Mouse (Mus musculus) intestine, postnatal 0 days (tissue): Measurements from ENCODE around the gene Zfp366. TPM values are rescaled to one million over a fixed set of nuclear protein-coding genes. Genes with fewer than 3 reads are reported as not detected.
A peak's percentile ranks its signal among the peaks of the same experiment; 100 is the strongest.

Experiments used
- ATAC-seq: fragments of 200-750 bp; cut with Nextera tagmentation; 2 replicates; pipeline ENCODE4 v1.8.0; 2017; ENCODE audit warnings: mild to moderate bottlenecking, moderate TSS enrichment, moderate library complexity
- H3K27ac ChIP-seq: fragments of 300-500 bp; sonication (generic); 2 replicates; pipeline ENCODE4 v1.5.1; 2014; ENCODE audit warnings: mild to moderate bottlenecking, low read depth, low read length, moderate library complexity
- H3K27me3 ChIP-seq: fragments of 300-500 bp; sonication (generic); replicated peaks from 2 replicates; pipeline ENCODE4 v1.6.1; 2014; ENCODE audit warnings: low read length, mixed read lengths; ENCODE audit not compliant: control insufficient read depth, insufficient read depth
- H3K36me3 ChIP-seq: fragments of 300-500 bp; sonication (generic); 2 replicates; pipeline ENCODE4 v1.6.1; 2014; ENCODE audit warnings: mild to moderate bottlenecking, moderate library complexity; ENCODE audit not compliant: control insufficient read depth, insufficient read depth
- H3K4me1 ChIP-seq: fragments of 300-500 bp; sonication (generic); replicated peaks from 2 replicates; pipeline ENCODE4 v1.6.1; 2014; ENCODE audit warnings: antibody characterized with exemption, low read length, mixed read lengths; ENCODE audit not compliant: control insufficient read depth, insufficient read depth
- H3K4me2 ChIP-seq: fragments of 300-500 bp; sonication (generic); replicated peaks from 2 replicates; pipeline ENCODE4 v1.6.1; 2014; ENCODE audit warnings: low read depth, mild to moderate bottlenecking, moderate library complexity
- H3K4me3 ChIP-seq: fragments of 300-500 bp; sonication (generic); 2 replicates; pipeline ENCODE4 v1.5.1; 2014; ENCODE audit warnings: low read depth, low read length
- H3K9ac ChIP-seq: fragments of 300-500 bp; sonication (generic); 2 replicates; pipeline ENCODE4 v1.6.1; 2014; ENCODE audit warnings: mild to moderate bottlenecking, low read depth, low read length
- H3K9me3 ChIP-seq: fragments of 300-500 bp; sonication (generic); 2 replicates; pipeline ENCODE4 v1.6.1; 2016; ENCODE audit warnings: mixed run types; ENCODE audit not compliant: control insufficient read depth
- CTCF ChIP-seq: sonication (generic); IDR thresholded peaks from 2 replicates; pipeline ENCODE4 v1.5.1; 2016; ENCODE audit warnings: low read depth, mild to moderate bottlenecking, control low read depth, antibody characterized with exemption, moderate library complexity
- WGBS: fragments of 180-500 bp; shearing (Covaris S2); extraction: QIAGEN DNeasy Blood & Tissue Kit; methylation state at CpG from one replicate; pipeline ENCODE4 v1.1.7; 2014; 5-methylcytosine and 5-hydroxymethylcytosine counted together
- polyA plus RNA-seq: library from polyadenylated mRNA; unstranded; fragments of >200 nt; fragmentation: Nextera tagmentation; extraction: Ambion mirVana; gene quantifications from 2 replicates; pipeline ENCODE4 v1.2.1, GENCODE M21; 2015

Zfp366 gene
- polyA plus RNA-seq, 1 experiment from 2014 or later: 0.39 TPM

DNA sequence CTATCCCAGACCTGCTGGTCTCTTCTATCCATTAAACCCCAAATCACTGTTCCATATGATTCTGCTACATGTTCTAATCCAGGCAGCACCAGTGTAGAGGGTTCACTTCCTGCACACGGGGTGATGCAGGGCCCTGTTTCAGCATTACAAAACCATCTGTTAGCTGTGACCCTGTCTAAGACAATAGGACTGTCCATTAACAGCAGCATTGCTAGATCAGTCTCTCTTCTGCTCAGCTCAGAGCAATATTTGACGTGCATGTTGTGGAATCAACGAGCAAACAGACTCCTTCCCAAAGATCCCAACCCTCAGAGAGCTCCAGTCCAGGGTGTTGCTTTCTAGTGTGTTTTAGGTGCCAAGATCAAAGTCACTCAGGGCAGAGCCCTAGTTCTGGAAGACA, 5.0 kb downstream of the Zfp366 start:
- Histone ChIP-seq H3K4me2 (no peak overlapping the region), H3K9ac (no peak overlapping the region), H3K9me3 (no peaks in the 10 kb centered on the region), H3K36me3 (no peaks in the 10 kb centered on the region), H3K4me3 (no peak overlapping the region), H3K27me3 (no peaks in the 10 kb centered on the region), H3K4me1 (no peaks in the 10 kb centered on the region), H3K27ac (no peak overlapping the region; the same call in 1 of the 2 replicates)
- TF ChIP-seq CTCF: no peak
- no peak for ATAC-seq
- WGBS: 67% methylated on average over 3 of the region's 3 CpGs

- Histone ChIP-seq H3K27me3 (no peaks in the 10 kb centered on the region), H3K4me1 (no peaks in the 10 kb centered on the region), H3K36me3 (no peaks in the 10 kb centered on the region), H3K4me2 (no peak overlapping the region), H3K9me3 (no peaks in the 10 kb centered on the region), H3K4me3 (no peak overlapping the region), H3K27ac (0 out of 2 replicates have a peak overlapping the region, but pooled peaks have one; percentile 21), H3K9ac (no peak overlapping the region)
- no peak for ATAC-seq
- no peak for TF ChIP-seq CTCF
- 59% methylated on average over 11 of the region's 11 CpGs for WGBS
Measured at GRCm38 (mm10) chr13:99190466-99190865, 5.8 kb downstream of the Zfp366 start.

DNA sequence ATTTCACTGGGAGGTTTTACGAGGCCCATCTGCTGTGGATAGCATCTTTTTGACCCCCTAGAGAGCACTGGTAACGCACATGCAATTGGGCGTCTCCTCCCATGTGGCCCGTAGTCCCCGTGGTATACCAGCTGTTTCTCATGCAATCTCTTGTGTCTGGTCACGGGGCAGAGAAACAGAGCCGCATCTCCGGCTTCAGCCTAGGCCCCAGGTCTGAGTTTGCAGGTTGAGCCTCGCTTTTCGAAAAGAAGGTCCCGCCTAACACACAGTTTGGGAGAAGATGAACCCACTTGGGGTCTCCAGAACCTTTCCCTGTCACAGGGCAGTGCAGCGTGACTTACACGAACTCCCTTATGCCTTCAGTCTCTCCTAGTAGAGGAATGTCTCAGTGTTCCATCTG, 6.4 kb downstream of the Zfp366 start:
- Histone ChIP-seq H3K4me1 (no peaks in the 10 kb centered on the region), H3K27me3 (no peaks in the 10 kb centered on the region), H3K36me3 (no peaks in the 10 kb centered on the region), H3K27ac (no peak overlapping the region), H3K4me3 (no peak overlapping the region), H3K4me2 (no peak overlapping the region), H3K9me3 (no peaks in the 10 kb centered on the region), H3K9ac (no peak overlapping the region)
- ATAC-seq: no peak
- TF ChIP-seq CTCF: no peak
- 85% methylated on average over 13 of the region's 13 CpGs for WGBS

DNA sequence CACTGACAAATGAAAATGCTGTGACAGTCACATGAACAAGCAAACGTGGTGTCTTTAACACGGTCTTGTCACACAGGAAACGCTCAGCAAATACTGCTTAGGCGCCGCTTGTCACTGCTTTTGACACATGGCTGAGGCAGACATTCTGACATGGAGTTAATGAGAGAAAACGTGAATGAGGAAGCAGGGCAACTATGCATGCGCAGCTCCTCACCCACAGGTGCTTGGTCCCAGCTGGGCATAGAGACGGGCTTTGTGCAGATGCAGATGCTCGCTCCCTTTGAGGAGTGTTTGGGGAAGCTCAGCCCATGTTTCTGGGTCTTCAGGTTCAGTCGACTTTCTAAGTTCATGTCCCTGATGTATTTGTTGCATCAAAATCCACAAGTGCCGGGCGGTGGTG, 11.7 kb downstream of the Zfp366 start:
- H3K9me3 ChIP-seq: no peaks in the 10 kb centered on the region
- H3K27ac ChIP-seq: no peak overlapping the region
- no peak for TF ChIP-seq CTCF
- no peaks in the 10 kb centered on the region for H3K36me3 ChIP-seq
- H3K4me1 ChIP-seq: no peaks in the 10 kb centered on the region
- 80% methylated on average over 12 of the region's 12 CpGs for WGBS
- H3K9ac ChIP-seq: no peak overlapping the region
- ATAC-seq: no peak
- no peak overlapping the region for H3K4me3 ChIP-seq
- H3K4me2 ChIP-seq: no peak overlapping the region
- H3K27me3 ChIP-seq: no peaks in the 10 kb centered on the region

DNA sequence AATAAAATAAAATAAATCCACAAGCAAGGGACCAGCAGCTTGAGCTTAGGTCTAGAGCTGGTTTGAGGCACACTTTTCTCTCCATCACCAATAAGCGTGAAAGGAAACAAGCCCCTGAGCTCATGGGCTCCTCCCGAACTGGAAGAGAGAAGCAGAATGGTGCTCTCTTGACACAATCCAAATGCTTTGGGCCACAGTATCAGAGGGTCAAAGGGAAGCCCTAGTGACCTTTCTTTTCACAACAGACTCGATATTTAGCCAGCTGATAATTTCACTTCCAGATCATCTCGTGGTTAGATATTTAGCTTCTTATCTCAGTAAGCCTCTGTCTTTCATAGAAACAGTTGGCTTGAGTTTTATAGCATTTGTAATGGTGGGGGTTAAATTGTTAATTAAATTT, 12.2 kb downstream of the Zfp366 start:
- Histone ChIP-seq H3K4me1 (no peaks in the 10 kb centered on the region), H3K9ac (no peak overlapping the region), H3K4me3 (no peak overlapping the region), H3K27me3 (no peaks in the 10 kb centered on the region), H3K9me3 (no peaks in the 10 kb centered on the region), H3K4me2 (no peak overlapping the region), H3K36me3 (no peaks in the 10 kb centered on the region), H3K27ac (no peak overlapping the region)
- TF ChIP-seq CTCF: no peak
- 59% methylated on average over 4 of the region's 4 CpGs for WGBS
- ATAC-seq: no peak

DNA sequence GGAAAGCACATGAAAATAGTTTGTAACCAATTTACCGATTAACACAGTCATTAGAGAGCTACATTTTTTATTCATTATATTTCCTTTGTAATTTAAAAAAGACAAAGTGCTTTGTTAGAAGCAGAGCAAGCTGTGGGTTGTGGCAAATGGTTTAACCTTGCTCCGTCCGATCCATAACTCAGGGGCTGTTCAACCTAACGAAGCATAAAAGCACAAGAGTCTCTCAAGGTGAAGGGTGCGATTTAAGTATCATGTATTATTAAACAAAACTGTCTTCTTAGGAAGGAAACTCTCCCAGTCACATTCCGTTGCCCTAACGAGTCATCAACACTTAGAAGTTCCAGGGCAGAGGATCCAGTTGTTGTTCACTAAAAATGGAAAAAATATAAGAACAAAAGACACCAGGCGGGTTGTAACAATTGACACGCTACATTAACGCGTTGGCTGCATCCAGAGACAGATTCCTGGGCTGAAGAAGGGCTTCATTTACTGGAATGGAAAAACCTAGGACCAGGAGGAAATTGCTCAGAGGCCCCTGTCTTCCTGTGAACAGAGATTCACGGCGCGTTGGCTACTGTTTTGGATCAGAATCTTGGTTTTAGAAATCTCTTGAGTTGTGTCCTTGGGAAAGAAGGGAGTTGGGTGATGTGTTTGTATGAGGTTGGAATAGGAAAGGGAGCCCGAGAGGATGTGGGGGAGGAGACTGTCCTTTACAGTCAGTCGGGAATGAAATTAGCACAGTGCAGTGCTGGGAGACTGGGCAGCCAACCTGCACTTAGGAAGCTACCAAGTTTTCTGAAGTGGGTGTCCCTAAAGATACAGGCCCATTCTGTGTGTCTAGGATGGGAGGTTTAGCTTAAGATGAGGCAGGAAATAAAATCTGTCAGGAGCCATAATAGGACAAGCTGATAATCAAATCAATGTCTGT, 17.3 kb downstream of the Zfp366 start:
- WGBS: 72% methylated on average over 16 of the region's 16 CpGs
- no peak overlapping the region for H3K4me3 ChIP-seq
- H3K4me2 ChIP-seq: no peak overlapping the region
- TF ChIP-seq CTCF: no peak
- H3K9ac ChIP-seq: no peak overlapping the region
- ATAC-seq: no peak
- no peak overlapping the region for H3K27ac ChIP-seq
- no peaks in the 10 kb centered on the region for H3K9me3 ChIP-seq
- H3K27me3 ChIP-seq: no peaks in the 10 kb centered on the region
- no peaks in the 10 kb centered on the region for H3K36me3 ChIP-seq
- no peaks in the 10 kb centered on the region for H3K4me1 ChIP-seq
